Comparison of ENCODE assay signal across 10 mouse cellular contexts in genomic region chr11:12034781-12035180, GRCm38 (mm10). TPM values are rescaled to one million over a fixed set of nuclear protein-coding genes. Genes with fewer than 3 reads are reported as not detected.
DNase-seq lines count a peak whose midpoint lies in the region; ATAC-seq lines count a peak whose summit lies in the region.
"Had no signal": no experiment of that assay in that cellular context is flagged by ENCODE, and none has a peak within 500 bp of the region (broad histone marks: within the 10 kb centered on the region; RNA-seq: fewer than 3 reads in every experiment).

No protein-coding gene starts in this region.

- intact Hi-C loops in left cerebral cortex, postnatal 25 days (cut with DNase I) = no loop called here

- no peaks in the 10 kb centered on the region for H3K36me3 ChIP-seq in erythroblast, embryonic 14.5 days (ENCODE audit: control insufficient read depth)
- H3K36me3 ChIP-seq in liver, embryonic 15.5 days (replicated peaks) = no peaks in the 10 kb centered on the region

- H3K27ac ChIP-seq in liver, embryonic 15.5 days (replicated peaks) = no peak overlapping the region
- H3K27ac ChIP-seq: layer of hippocampus, adult 2 months had no signal

- DNase-seq in retina, postnatal 1 day = peak; percentile 18
- no peak for DNase-seq in retina, embryonic 14.5 days (ENCODE audit: low spot score)
- DNase-seq in left cerebral cortex, postnatal 25 days (ENCODE audit: low spot score in 2 of 2) = no peak
- DNase-seq in spleen, postnatal 36 days (ENCODE audit: low spot score in 2 of 2) = no peak
- DNase-seq in gastrocnemius, adult 8-10 months (ENCODE audit: low spot score in 2 of 2) = no peak
- DNase-seq: thymus, postnatal 14 days had no signal

- 60% methylated on average over 4 of the region's 4 CpGs for whole genome bisulfite sequencing in liver, embryonic 15.5 days (ENCODE audit: insufficient replicate concordance)

- peaks cover 26% of the 10 kb centered on the region for H3K4me1 ChIP-seq in erythroblast, embryonic 14.5 days (ENCODE audit: control insufficient read depth)
- peaks cover 33% of the 10 kb centered on the region for H3K4me1 ChIP-seq in liver, embryonic 15.5 days (replicated peaks)

- ATAC-seq in erythroblast, adult 5-6 weeks (replicated peaks; ENCODE audit: low FRiP score, poor library complexity, severe bottlenecking) = no peak
- ATAC-seq in liver, embryonic 15.5 days (ENCODE audit: insufficient read depth) = no peak

- H3K4me2 ChIP-seq in liver, embryonic 15.5 days = peak overlapping the region; percentile 76

- peaks cover 2% of the 10 kb centered on the region; the same call in 1 of the 2 replicates for H3K9me3 ChIP-seq in erythroblast, embryonic 14.5 days (ENCODE audit: control insufficient read depth, low read length)
- no peaks in the 10 kb centered on the region for H3K9me3 ChIP-seq in liver, embryonic 15.5 days (replicated peaks)

- H3K4me3 ChIP-seq in erythroblast, embryonic 14.5 days (replicated peaks) = peak overlapping the region; percentile 10
- peak overlapping the region; percentile 65 for H3K4me3 ChIP-seq in liver, embryonic 15.5 days (replicated peaks)
- H3K4me3 ChIP-seq: layer of hippocampus, adult 2 months had no signal

- H3K27me3 ChIP-seq in erythroblast, embryonic 14.5 days (ENCODE audit: control insufficient read depth) = peaks cover 69% of the 10 kb centered on the region
- H3K27me3 ChIP-seq in liver, embryonic 15.5 days = peaks cover 90% of the 10 kb centered on the region

- no peak overlapping the region for H3K9ac ChIP-seq in liver, embryonic 15.5 days

RNA-seq across cellular contexts. Expression of gene Grb10, which starts 3.7 kb away (rescaled TPM):
- 0.31 and 1.0 TPM in 2 replicates for polyA plus RNA-seq in erythroblast, embryonic 14.5 days (2012)
- 1.0 and 2.1 TPM in 2 replicates for total RNA-seq in erythroblast, adult 5-6 weeks (2015; ENCODE audit: low replicate concordance)
- 1.8 and 4.3 TPM in 2 replicates for total RNA-seq in erythroblast, adult 5-6 weeks (2017; ENCODE audit: low replicate concordance)
- 148 and 163 TPM in 2 replicates for polyA plus RNA-seq in liver, embryonic 15.5 days (2015; fragmentation: Nextera tagmentation; extraction: Ambion mirVana)
- total RNA-seq in left cerebral cortex, postnatal 25 days (2021) = 10 to 100 TPM; 29.5 to 43.0 TPM
- 10 to 100 TPM; 17.0 to 28.7 (median 26.4) TPM for total RNA-seq in gastrocnemius, adult 8-10 months (2022)
